Mouse (Mus musculus) heart, adult 2 months (tissue): ENCODE measurements around the gene Pdcd11.

Source experiments
- CTCF ChIP-seq: fragments of 200-600 bp; IDR thresholded peaks from 2 replicates; pipeline ENCODE4 v1.8.1; 2022; ENCODE audit warnings: antibody characterized with exemption, mild to moderate bottlenecking, moderate library complexity
- EP300 ChIP-seq: fragments of 200-500 bp; IDR thresholded peaks from 2 replicates; pipeline ENCODE4 v1.6.1; 2011; ENCODE audit warnings: low read depth, low read length, control low read depth; ENCODE audit not compliant: insufficient read depth
- POLR2A ChIP-seq: fragments of 200-500 bp; IDR thresholded peaks from 2 replicates; pipeline ENCODE4 v1.6.1; 2011; ENCODE audit warnings: mild to moderate bottlenecking, low read depth, low read length, control low read depth; ENCODE audit not compliant: insufficient read depth

- TF ChIP-seq CTCF (no peak), POLR2A (no peak), EP300 (no peak)
Measured at GRCm38 (mm10) chr19:47176916-47177505, 86.4 kb downstream of the Pdcd11 start.
